Mouse (Mus musculus): ENCODE results near the gene Tmem245.

- TF ChIP-seq CTCF (IDR thresholded peaks at IDR 0.05; ENCODE audit: low read depth), result no peak
- TF ChIP-seq EP300 (IDR thresholded peaks at IDR 0.05; ENCODE audit: low read depth), result no peak
Measured at GRCm38 (mm10) chr4:56837661-56838060, 109.6 kb downstream of the Tmem245 start.

All from heart, postnatal 0 days (tissue).